Mouse (Mus musculus): ENCODE results near the gene Nim1k.
"Not testable (repeated sequence)": the region's sequence is repeated elsewhere in the genome, so short reads cannot be mapped to it uniquely, and the experiment has no call there.

Gene Nim1k

GRCm38 (mm10) chr13:119689709-119690038, 66.0 kb downstream of the Nim1k start:
- DNase-seq (ENCODE audit: low spot score), result no peak

- no peak for DNase-seq (ENCODE audit: low spot score)
These were observed 71.1 kb downstream of the Nim1k start for GRCm38 (mm10) chr13:119684416-119685177.

- no peak for DNase-seq (ENCODE audit: low spot score)
These were observed 74.5 kb downstream of the Nim1k start for GRCm38 (mm10) chr13:119681161-119681560.

GRCm38 (mm10) chr13:119679721-119680120, 76.0 kb downstream of the Nim1k start:
- DNase-seq (ENCODE audit: low spot score), result no peak

- no peak for DNase-seq (ENCODE audit: low spot score)
These were observed 76.9 kb downstream of the Nim1k start for GRCm38 (mm10) chr13:119678794-119679193.

- DNase-seq (ENCODE audit: low spot score), result not testable (repeated sequence)
These were observed 94.3 kb downstream of the Nim1k start for GRCm38 (mm10) chr13:119661420-119661819.

Measured in ovary, adult 18-20 months (tissue).